17 mouse cellular contexts compared by ENCODE assay signal in the genomic region with DNA sequence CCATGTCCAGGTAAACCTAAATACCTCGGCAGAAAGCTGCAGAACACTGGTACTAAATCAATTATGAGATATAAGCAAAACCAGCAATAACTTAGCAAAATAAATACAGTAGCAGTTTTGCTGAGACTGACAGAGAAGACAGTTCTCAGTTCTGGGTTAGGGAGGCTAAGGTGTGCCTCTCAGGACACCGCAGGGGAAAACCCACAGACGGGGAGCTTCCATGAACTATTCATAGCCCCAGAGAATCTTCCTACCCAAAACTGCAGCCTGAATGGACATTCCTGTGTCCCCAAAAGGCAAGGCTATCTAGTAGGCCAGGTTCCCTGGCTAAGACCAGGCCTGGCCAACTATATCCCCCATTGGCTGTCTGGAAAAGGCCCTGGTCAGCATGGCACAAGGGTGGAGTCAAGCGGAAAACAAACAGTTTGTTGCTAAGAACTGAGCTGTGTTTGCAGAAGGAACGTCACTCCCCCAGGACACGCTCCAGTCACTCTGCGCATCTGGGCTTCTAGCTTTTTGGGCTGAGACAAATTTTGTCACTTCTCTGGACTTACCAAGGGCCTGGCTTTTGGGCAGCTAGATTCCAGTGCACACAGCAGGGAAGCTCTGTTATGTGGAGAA. TPM values are rescaled to one million over a fixed set of nuclear protein-coding genes. Genes with fewer than 3 reads are reported as not detected.
DNase-seq lines count a peak whose midpoint lies in the region; ATAC-seq and TF ChIP-seq lines count a peak whose summit lies in the region.
"Had no signal": no experiment of that assay in that cellular context is flagged by ENCODE, and none has a peak within 500 bp of the region (broad histone marks: within the 10 kb centered on the region; RNA-seq: fewer than 3 reads in every experiment).

No protein-coding gene starts in this region.

- no peak overlapping the region; the same call in 1 of the 2 replicates for H3K27ac ChIP-seq in heart, embryonic 12.5 days (ENCODE audit: poor library complexity, severe bottlenecking)
- H3K27ac ChIP-seq: liver, embryonic 13.5 days had no signal

- peak; percentile 48 to 71 for DNase-seq in heart, adult 18-20 months
- peak; percentile 20 for DNase-seq in lung, postnatal 10 days
- no peak for DNase-seq in lung, adult 2 months
- DNase-seq in gastrocnemius, postnatal 36 days: peak; percentile 13 to 25
- DNase-seq in skeletal muscle tissue, adult 2 months (ENCODE audit: low read depth, low spot score): peak; percentile 51
- no peak for DNase-seq in left cerebral cortex, postnatal 25 days (ENCODE audit: low spot score in 2 of 2)
- DNase-seq in layer of hippocampus, adult 11-12 months (ENCODE audit: low spot score): no peak
- DNase-seq: layer of hippocampus, postnatal 36 days; liver, embryonic 13.5 days; midbrain, embryonic 14.5 days had no signal

- H3K4me1 ChIP-seq in heart, embryonic 12.5 days (replicated peaks): peaks cover 23% of the 10 kb centered on the region
- H3K4me1 ChIP-seq in lung, adult 2 months (ENCODE audit: control insufficient read depth, insufficient read depth, low read length): no peaks in the 10 kb centered on the region

- H3K9ac ChIP-seq in heart, embryonic 12.5 days: no peak overlapping the region
- H3K9ac ChIP-seq: liver, embryonic 13.5 days had no signal

- H3K4me3 ChIP-seq in heart, embryonic 12.5 days: no peak overlapping the region
- no peak overlapping the region for H3K4me3 ChIP-seq in lung, adult 2 months (replicated peaks; ENCODE audit: extremely low read depth, low read depth, low read length)
- H3K4me3 ChIP-seq: liver, embryonic 13.5 days had no signal

- TF ChIP-seq CTCF in lung, adult 2 months (IDR thresholded peaks at IDR 0.05; ENCODE audit: insufficient read depth, low read length): no peak

- ATAC-seq in heart, embryonic 12.5 days (ENCODE audit: insufficient number of reproducible peaks, low FRiP score): no peak
- ATAC-seq: intestine, postnatal 0 days had no signal

- H3K36me3 ChIP-seq in heart, embryonic 12.5 days: 0 out of 2 replicates have a peak, but pooled peaks cover 4% of the 10 kb centered on the region

- H3K4me2 ChIP-seq in heart, embryonic 12.5 days: no peak overlapping the region
- H3K4me2 ChIP-seq: liver, embryonic 13.5 days had no signal

- H3K9me3 ChIP-seq in heart, embryonic 12.5 days (replicated peaks): no peaks in the 10 kb centered on the region
- H3K9me3 ChIP-seq: liver, embryonic 13.5 days had no signal

- 61% methylated on average over 7 of the region's 7 CpGs for WGBS in heart, embryonic 12.5 days
- WGBS in lung, adult 2 months: 67% methylated on average over 7 of the region's 7 CpGs

- H3K27me3 ChIP-seq in heart, embryonic 12.5 days (replicated peaks): no peaks in the 10 kb centered on the region
- H3K27me3 ChIP-seq: liver, embryonic 13.5 days had no signal

- TF ChIP-seq POLR2A in lung, adult 2 months (IDR thresholded peaks at IDR 0.05; ENCODE audit: borderline replicate concordance, extremely low read depth, low read depth, low read length): no peak

- intact Hi-C loops in gastrocnemius, postnatal 36 days (cut with DNase I): no loop called here
- intact Hi-C loops in left cerebral cortex, postnatal 25 days (cut with DNase I): loop anchor here (10.0 kb wide), 1 partner anchor 91 kb away; no protein-coding TSS in a partner anchor

RNA-seq across cellular contexts. Expression of a gene that starts 29.5 kb away (rescaled TPM):
- not detected for total RNA-seq in heart, adult 18-20 months (2021)
- polyA plus RNA-seq in heart, embryonic 12.5 days (2016; fragmentation: Nextera tagmentation; extraction: Ambion mirVana): not detected in 2 replicates
- polyA plus RNA-seq in lung, adult 2 months (2012; rRNA removed): not detected in 2 replicates
- total RNA-seq in gastrocnemius, postnatal 36 days (2021): not detected
- total RNA-seq in left cerebral cortex, postnatal 25 days (2021): not detected
- total RNA-seq: adrenal gland, adult 18-20 months; granulocyte monocyte progenitor cell, adult 5-6 weeks; layer of hippocampus, postnatal 36 days had no signal
- polyA plus RNA-seq: C2C12; cortical plate, adult 2 months; intestine, postnatal 0 days; liver, embryonic 13.5 days; midbrain, embryonic 14.5 days; neural tube, embryonic 14.5 days had no signal

RNA-seq across cellular contexts. Expression of a gene that starts 30.9 kb away (rescaled TPM):
- total RNA-seq in heart, adult 18-20 months (2021): 10 to 100 TPM; 28.3 to 29.0 TPM
- polyA plus RNA-seq in heart, embryonic 12.5 days (2016; fragmentation: Nextera tagmentation; extraction: Ambion mirVana): 40.3 and 41.4 TPM in 2 replicates
- polyA plus RNA-seq in lung, adult 2 months (2012; rRNA removed): 7.8 and 10.8 TPM in 2 replicates
- 10 to 100 TPM; 25.3 to 25.9 TPM for total RNA-seq in gastrocnemius, postnatal 36 days (2021)
- total RNA-seq in left cerebral cortex, postnatal 25 days (2021): 10 to 100 TPM; 95.8 to 98.3 TPM

RNA-seq across cellular contexts. Expression of a gene that starts 45.3 kb away (rescaled TPM):
- total RNA-seq in heart, adult 18-20 months (2021): 1 to 10 TPM; 3.0 to 3.5 TPM
- polyA plus RNA-seq in heart, embryonic 12.5 days (2016; fragmentation: Nextera tagmentation; extraction: Ambion mirVana): 8.0 and 8.5 TPM in 2 replicates
- 12.8 and 22.1 TPM in 2 replicates for polyA plus RNA-seq in lung, adult 2 months (2012; rRNA removed)
- total RNA-seq in gastrocnemius, postnatal 36 days (2021): under 1 TPM; 0.74 to 0.84 TPM
- total RNA-seq in left cerebral cortex, postnatal 25 days (2021): 1 to 10 TPM; 1.3 to 1.6 TPM

Comparison
In these comparisons a context has a peak if more than half of its experiments do, and no peak if none do; other contexts are left out.
1. DNase-seq: peak in heart, adult 18-20 months (2 of 2), lung, postnatal 10 days (single experiment), gastrocnemius, postnatal 36 days (2 of 2) and skeletal muscle tissue, adult 2 months (single experiment); none in lung, adult 2 months (single experiment), left cerebral cortex, postnatal 25 days (0 of 2) and layer of hippocampus, adult 11-12 months (single experiment).